14 mouse cellular contexts compared by ENCODE assay signal in genomic region chr13:43200473-43200872, GRCm38 (mm10). TPM values are rescaled to one million over a fixed set of nuclear protein-coding genes. Genes with fewer than 3 reads are reported as not detected.
DNase-seq lines count a peak whose midpoint lies in the region; ATAC-seq and TF ChIP-seq lines count a peak whose summit lies in the region.
"Had no signal": no experiment of that assay in that cellular context is flagged by ENCODE, and none has a peak within 500 bp of the region (broad histone marks: within the 10 kb centered on the region; RNA-seq: fewer than 3 reads in every experiment).

No protein-coding gene starts in this region.

- ATAC-seq in forebrain, postnatal 0 days = no peak; the same call in 1 of the 2 replicates
- no peak for ATAC-seq in forebrain, embryonic 16.5 days
- ATAC-seq in hindbrain, embryonic 14.5 days (ENCODE audit: low FRiP score) = peak; percentile 34; the same call in 1 of the 2 replicates
- no peak for ATAC-seq in activated CD4-positive, CD25-positive, alpha-beta regulatory T cell, adult 4 months
- ATAC-seq: forebrain, embryonic 14.5 days had no signal

- no peaks in the 10 kb centered on the region for H3K9me3 ChIP-seq in forebrain, postnatal 0 days (ENCODE audit: low read length)
- no peaks in the 10 kb centered on the region for H3K9me3 ChIP-seq in forebrain, embryonic 16.5 days (ENCODE audit: control insufficient read depth, low read length)
- H3K9me3 ChIP-seq in ES-Bruce4 (replicated peaks; ENCODE audit: control insufficient read depth, insufficient read depth, low read length, poor library complexity, severe bottlenecking) = no peaks in the 10 kb centered on the region
- H3K9me3 ChIP-seq in hindbrain, embryonic 14.5 days (ENCODE audit: control insufficient read depth, low read length) = no peaks in the 10 kb centered on the region; the same call in 1 of the 2 replicates
- H3K9me3 ChIP-seq: embryonic facial prominence, embryonic 13.5 days; limb, embryonic 10.5 days; lung, embryonic 15.5 days; midbrain, embryonic 12.5 days had no signal

- TF ChIP-seq CTCF in forebrain, postnatal 0 days (IDR thresholded peaks at IDR 0.05; ENCODE audit: low read depth) = 0 out of 2 replicates have a peak, but pooled peaks have one; percentile 4
- TF ChIP-seq CTCF in left cerebral cortex, adult 2 months (IDR thresholded peaks at IDR 0.05) = no peak
- TF ChIP-seq CTCF in ES-Bruce4 (IDR thresholded peaks at IDR 0.05; ENCODE audit: low read depth, low read length) = peak; percentile 43

- 82% methylated on average over 22 of the region's 22 CpGs for WGBS in forebrain, postnatal 0 days
- WGBS in forebrain, embryonic 16.5 days = 76% methylated on average over 22 of the region's 22 CpGs
- 73% methylated on average over 22 of the region's 22 CpGs for WGBS in hindbrain, embryonic 14.5 days

- DNase-seq in forebrain, postnatal 0 days = no peak
- no peak for DNase-seq in left cerebral cortex, adult 2 months (ENCODE audit: extremely low spot score in 1 of 2, low spot score in 2 of 2)
- no peak for DNase-seq in left cerebral cortex, postnatal 25 days (ENCODE audit: low spot score in 2 of 2)
- no peak for DNase-seq in hindbrain, embryonic 14.5 days (ENCODE audit: low spot score)
- DNase-seq in cerebellum, adult 8-10 months = no peak

- TF ChIP-seq POLR2A in ES-Bruce4 (IDR thresholded peaks at IDR 0.05; ENCODE audit: insufficient read depth, low read length) = no peak

- no peak overlapping the region for H3K4me3 ChIP-seq in forebrain, postnatal 0 days (ENCODE audit: low read depth, low read length)
- no peak overlapping the region for H3K4me3 ChIP-seq in forebrain, embryonic 16.5 days (replicated peaks; ENCODE audit: low read length)
- no peak overlapping the region for H3K4me3 ChIP-seq in left cerebral cortex, adult 2 months
- peak overlapping the region; percentile 34; the same call in 1 of the 2 replicates for H3K4me3 ChIP-seq in ES-Bruce4 (ENCODE audit: low read depth, low read length)
- H3K4me3 ChIP-seq in hindbrain, embryonic 14.5 days (replicated peaks; ENCODE audit: low read length) = no peak overlapping the region
- H3K4me3 ChIP-seq: embryonic facial prominence, embryonic 13.5 days; limb, embryonic 10.5 days; lung, embryonic 15.5 days; midbrain, embryonic 12.5 days had no signal

- no peak overlapping the region for H3K27ac ChIP-seq in forebrain, postnatal 0 days (ENCODE audit: low read depth, low read length)
- H3K27ac ChIP-seq in forebrain, embryonic 16.5 days (ENCODE audit: low read length) = no peak overlapping the region
- peak overlapping the region; percentile 47 for H3K27ac ChIP-seq in left cerebral cortex, adult 2 months
- H3K27ac ChIP-seq in ES-Bruce4 (ENCODE audit: insufficient read depth, low read length) = no peak overlapping the region
- H3K27ac ChIP-seq in hindbrain, embryonic 14.5 days = no peak overlapping the region
- H3K27ac ChIP-seq: embryonic facial prominence, embryonic 13.5 days; limb, embryonic 10.5 days; lung, embryonic 15.5 days; midbrain, embryonic 12.5 days had no signal

- no peaks in the 10 kb centered on the region for H3K27me3 ChIP-seq in forebrain, postnatal 0 days (ENCODE audit: insufficient read depth, low read length)
- H3K27me3 ChIP-seq in forebrain, embryonic 16.5 days (replicated peaks; ENCODE audit: control insufficient read depth, insufficient read depth, low read length) = no peaks in the 10 kb centered on the region
- no peaks in the 10 kb centered on the region for H3K27me3 ChIP-seq in ES-Bruce4 (ENCODE audit: control insufficient read depth, insufficient read depth, low read length, poor library complexity, severe bottlenecking)
- H3K27me3 ChIP-seq in hindbrain, embryonic 14.5 days (ENCODE audit: control insufficient read depth, insufficient read depth, low read length) = no peaks in the 10 kb centered on the region
- H3K27me3 ChIP-seq: CH12.LX; embryonic facial prominence, embryonic 13.5 days; lung, embryonic 15.5 days had no signal

- intact Hi-C loops in left cerebral cortex, adult 2 months (cut with DNase I) = no loop called here
- intact Hi-C loops in left cerebral cortex, postnatal 25 days (cut with DNase I) = loop anchor here (5.0 kb wide), 1 partner anchor 102 kb away; the partner anchor contains the start of gene Gfod1

- H3K4me1 ChIP-seq in forebrain, postnatal 0 days (ENCODE audit: insufficient read depth) = no peaks in the 10 kb centered on the region
- H3K4me1 ChIP-seq in forebrain, embryonic 16.5 days (replicated peaks; ENCODE audit: control insufficient read depth, insufficient read depth, low read length) = no peaks in the 10 kb centered on the region
- H3K4me1 ChIP-seq in ES-Bruce4 (ENCODE audit: control insufficient read depth, insufficient read depth, low read length) = peaks cover 7% of the 10 kb centered on the region
- H3K4me1 ChIP-seq in hindbrain, embryonic 14.5 days (replicated peaks; ENCODE audit: control insufficient read depth, insufficient read depth, low read length) = no peaks in the 10 kb centered on the region
- H3K4me1 ChIP-seq: limb, embryonic 10.5 days; midbrain, embryonic 12.5 days had no signal

- H3K9ac ChIP-seq in forebrain, postnatal 0 days = no peak overlapping the region
- no peak overlapping the region for H3K9ac ChIP-seq in forebrain, embryonic 16.5 days (replicated peaks; ENCODE audit: low read depth, low read length)
- no peak overlapping the region for H3K9ac ChIP-seq in ES-Bruce4 (ENCODE audit: low read depth, poor library complexity, severe bottlenecking)
- no peak overlapping the region for H3K9ac ChIP-seq in hindbrain, embryonic 14.5 days
- H3K9ac ChIP-seq: embryonic facial prominence, embryonic 13.5 days; lung, embryonic 15.5 days; midbrain, embryonic 12.5 days had no signal

- H3K36me3 ChIP-seq in forebrain, postnatal 0 days (ENCODE audit: insufficient read depth) = peaks cover 4% of the 10 kb centered on the region
- no peaks in the 10 kb centered on the region for H3K36me3 ChIP-seq in forebrain, embryonic 16.5 days (ENCODE audit: control insufficient read depth, insufficient read depth)
- H3K36me3 ChIP-seq in ES-Bruce4 (ENCODE audit: control insufficient read depth, insufficient read depth, low read length, poor library complexity, severe bottlenecking) = no peaks in the 10 kb centered on the region
- H3K36me3 ChIP-seq in hindbrain, embryonic 14.5 days (replicated peaks; ENCODE audit: control insufficient read depth, insufficient read depth) = no peaks in the 10 kb centered on the region; the same call in 1 of the 2 replicates
- H3K36me3 ChIP-seq: limb, embryonic 10.5 days; midbrain, embryonic 12.5 days had no signal

- TF ChIP-seq EP300 in ES-Bruce4 (IDR thresholded peaks at IDR 0.05; ENCODE audit: insufficient read depth, low read depth, low read length) = no peak

- no peak overlapping the region for H3K4me2 ChIP-seq in forebrain, postnatal 0 days (ENCODE audit: low read depth)
- H3K4me2 ChIP-seq in forebrain, embryonic 16.5 days (ENCODE audit: low read length) = no peak overlapping the region
- no peak overlapping the region for H3K4me2 ChIP-seq in hindbrain, embryonic 14.5 days (replicated peaks)
- H3K4me2 ChIP-seq: embryonic facial prominence, embryonic 13.5 days; lung, embryonic 15.5 days; midbrain, embryonic 12.5 days had no signal

RNA-seq across cellular contexts. Expression of gene Tbc1d7, which starts 29.2 kb away (rescaled TPM):
- 40.0 and 41.6 TPM in 2 replicates for total RNA-seq in forebrain, postnatal 0 days (2014; rRNA removed)
- 69.0 and 84.8 TPM in 2 replicates for polyA plus RNA-seq in forebrain, postnatal 0 days (2015; fragmentation: Nextera tagmentation; extraction: Ambion mirVana)
- 81.5 and 81.9 TPM in 2 replicates for polyA plus RNA-seq in forebrain, embryonic 16.5 days (2015; fragmentation: Nextera tagmentation; extraction: Ambion mirVana)
- total RNA-seq in left cerebral cortex, adult 2 months (2021) = 10 to 100 TPM; 23.4 to 29.0 TPM
- total RNA-seq in left cerebral cortex, postnatal 25 days (2021) = 10 to 100 TPM; 33.0 to 34.5 TPM
- polyA plus RNA-seq in ES-Bruce4 (2011; ENCODE audit: insufficient read depth, insufficient read length, low read depth, missing spikeins) = 26.4 and 28.1 TPM in 2 replicates
- 82.5 and 91.4 TPM in 2 replicates for polyA plus RNA-seq in hindbrain, embryonic 14.5 days (2014; fragmentation: Nextera tagmentation; extraction: Ambion mirVana)
- 10 to 100 TPM; 14.1 to 14.3 TPM for polyA plus RNA-seq in activated CD4-positive, CD25-positive, alpha-beta regulatory T cell, adult 4 months (2017; shearing (Covaris generic))
